Mouse (Mus musculus) olfactory bulb, adult 2 months (tissue): ENCODE data around the gene Lypla2.

Source experiments
- CTCF ChIP-seq: fragments of 200-500 bp; IDR thresholded peaks from 2 replicates; pipeline ENCODE4 v1.5.1; 2012; ENCODE audit warnings: low read depth, mild to moderate bottlenecking, low read length, moderate library complexity; ENCODE audit not compliant: insufficient read depth
- POLR2A ChIP-seq: fragments of 200-500 bp; IDR thresholded peaks from 2 replicates; pipeline ENCODE4 v1.6.1; 2012; ENCODE audit warnings: mild to moderate bottlenecking, low read depth, low read length, moderate library complexity; ENCODE audit not compliant: insufficient read depth

DNA sequence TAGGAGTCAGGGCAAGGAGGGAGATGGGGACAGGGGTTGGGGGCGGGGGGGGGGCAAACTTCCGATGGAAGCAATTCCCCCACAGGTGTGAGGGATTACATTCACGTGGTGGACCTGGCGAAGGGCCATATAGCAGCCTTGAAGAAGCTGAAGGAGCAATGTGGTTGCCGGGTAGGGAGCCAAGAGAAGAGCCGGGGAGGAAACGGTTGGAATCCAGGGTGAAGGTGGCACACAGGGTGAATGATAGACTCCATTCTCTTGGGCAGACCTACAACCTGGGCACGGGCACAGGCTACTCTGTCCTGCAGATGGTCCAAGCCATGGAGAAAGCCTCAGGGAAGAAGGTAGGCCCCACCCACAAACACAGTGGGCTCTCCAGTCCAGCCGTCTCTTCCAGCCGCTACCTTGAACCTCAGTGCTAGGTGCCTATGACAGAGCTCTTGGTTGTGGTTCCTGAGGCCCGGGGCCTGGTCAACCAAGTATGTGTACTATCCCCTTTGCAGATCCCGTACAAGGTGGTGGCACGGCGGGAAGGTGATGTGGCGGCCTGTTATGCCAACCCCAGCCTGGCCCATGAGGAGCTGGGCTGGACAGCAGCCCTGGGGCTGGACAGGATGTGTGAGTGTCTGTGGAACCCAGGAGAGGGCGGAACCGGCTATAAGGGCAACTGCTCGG is 5.2 kb downstream of the Lypla2 start:
- no peak for TF ChIP-seq CTCF
- TF ChIP-seq POLR2A = no peak
